Mouse (Mus musculus): ENCODE data around the gene Sp3.

DNA sequence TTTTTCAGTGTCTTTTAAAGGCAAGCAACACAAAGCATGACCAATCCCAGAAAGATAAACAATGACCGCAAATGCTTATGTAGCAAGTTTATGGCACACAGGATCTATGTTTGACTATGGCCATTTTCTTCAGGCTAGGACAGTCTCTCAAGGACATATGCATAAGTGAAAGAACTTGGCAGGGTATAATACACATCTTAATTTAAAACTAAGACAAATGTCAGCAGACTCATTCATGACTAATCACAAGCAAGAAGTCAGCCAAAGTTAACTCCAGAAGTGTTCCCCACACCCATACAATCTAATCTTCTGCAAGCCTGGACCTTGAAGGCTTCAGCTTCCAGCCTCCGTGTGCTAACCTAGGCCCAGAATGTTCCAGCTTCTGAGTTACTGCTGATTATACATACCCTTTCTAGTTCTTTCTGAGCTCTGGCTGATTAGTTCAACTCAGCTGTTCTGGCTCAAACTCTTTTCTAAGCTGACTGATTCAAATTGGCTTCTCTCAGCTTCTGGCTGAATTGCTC, 81.4 kb downstream of the Sp3 start:
- no peak for TF ChIP-seq POLR2A (IDR thresholded peaks at IDR 0.05; ENCODE audit: insufficient read length, low read depth)
- TF ChIP-seq TCF12 (IDR thresholded peaks at IDR 0.05; ENCODE audit: insufficient read depth, poor library complexity, severe bottlenecking) = no peak
- no peak for TF ChIP-seq USF1 (IDR thresholded peaks at IDR 0.05; ENCODE audit: low read depth)
- no peak for TF ChIP-seq TCF3 (IDR thresholded peaks at IDR 0.05; ENCODE audit: insufficient read length, low read depth)
- TF ChIP-seq MAX (IDR thresholded peaks at IDR 0.05; ENCODE audit: low read depth) = no peak
- no peak for TF ChIP-seq POLR2AphosphoS2 (IDR thresholded peaks at IDR 0.05; ENCODE audit: insufficient read length, low read depth)
- no peak for TF ChIP-seq MYOD1 (IDR thresholded peaks at IDR 0.05; ENCODE audit: control insufficient read depth in 1 of 3, insufficient read length in 2 of 3, low read depth in 2 of 3)
- TF ChIP-seq E2F4 (IDR thresholded peaks at IDR 0.05; ENCODE audit: insufficient read depth) = no peak
- TF ChIP-seq CEBPB (IDR thresholded peaks at IDR 0.05; ENCODE audit: insufficient read depth, poor library complexity, severe bottlenecking) = no peak
